Mouse (Mus musculus) v-Abl transformed pro-B cells (cell line): Measurements from ENCODE around the gene Bri3.
"Not testable (repeated sequence)": the region's sequence is repeated elsewhere in the genome, so short reads cannot be mapped to it uniquely, and the experiment has no call there.

Experiments
- in situ Hi-C, 2 experiments: fragments of 400-800 bp; cut with MboI; formaldehyde crosslinking; loops; one replicate each; pipeline ENCODE4 v1.15.1; 2025; ENCODE audit not compliant: unreplicated experiment in 2 of 2

The Bri3 gene

DNA sequence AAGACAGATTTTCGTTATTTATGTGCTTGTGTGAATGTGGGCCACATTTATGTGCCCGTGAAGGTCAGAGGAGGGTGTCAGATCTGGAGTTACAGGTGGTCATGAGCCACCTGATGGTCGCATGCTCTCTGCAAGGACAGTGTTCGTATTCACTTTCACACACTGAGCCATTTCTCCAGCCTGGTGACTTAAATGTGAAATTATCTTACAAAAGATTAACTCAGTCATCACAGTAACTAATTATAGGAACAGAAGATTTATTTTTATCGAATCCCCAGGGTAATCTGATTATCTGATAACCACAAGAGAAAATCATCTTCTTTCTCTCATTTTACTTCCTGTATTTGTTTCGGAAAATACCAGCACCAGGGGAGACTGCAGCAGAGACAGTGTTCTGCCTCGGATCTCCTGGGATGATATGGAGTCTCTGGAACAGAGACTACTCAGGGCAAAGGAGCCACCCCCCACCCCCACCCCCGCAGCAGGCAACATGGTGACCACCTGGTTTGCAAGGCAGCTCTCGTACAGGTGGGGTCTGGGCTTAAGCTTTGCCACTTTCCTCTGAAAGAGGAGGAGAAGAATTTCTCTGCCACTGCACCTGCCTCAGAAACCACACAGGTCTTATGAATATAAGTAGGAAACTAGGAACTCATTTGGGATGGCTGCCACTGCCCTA is 42.5 kb downstream of the Bri3 start:
- in situ Hi-C loops, result no loop called here

DNA sequence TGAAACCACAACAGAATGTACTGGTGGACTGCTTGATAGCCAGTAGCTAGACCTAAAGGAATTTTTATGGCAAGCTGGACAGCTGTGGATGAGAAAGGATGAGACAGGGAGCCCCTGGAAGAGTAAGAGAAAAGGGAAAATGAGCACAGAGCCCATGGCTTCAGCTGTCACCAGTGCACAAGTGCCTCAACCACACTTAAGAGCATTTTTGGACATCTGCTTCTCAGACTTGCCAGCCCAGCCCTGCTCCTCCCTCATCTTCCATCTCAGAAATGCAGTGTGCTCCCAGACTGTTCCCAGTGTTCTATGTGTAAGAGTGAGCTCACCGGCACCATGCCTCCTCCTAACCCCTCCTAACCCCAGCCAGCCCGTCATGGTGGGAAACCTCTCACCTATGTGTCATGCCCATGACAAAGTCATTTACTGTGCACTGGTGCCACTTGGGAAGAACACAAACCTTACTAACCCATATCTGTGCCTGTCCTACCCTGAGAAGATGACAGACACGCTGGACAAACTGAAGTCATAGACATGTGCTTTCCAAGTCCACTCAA is 43.1 kb downstream of the Bri3 start:
- in situ Hi-C loops, result no loop called here

DNA sequence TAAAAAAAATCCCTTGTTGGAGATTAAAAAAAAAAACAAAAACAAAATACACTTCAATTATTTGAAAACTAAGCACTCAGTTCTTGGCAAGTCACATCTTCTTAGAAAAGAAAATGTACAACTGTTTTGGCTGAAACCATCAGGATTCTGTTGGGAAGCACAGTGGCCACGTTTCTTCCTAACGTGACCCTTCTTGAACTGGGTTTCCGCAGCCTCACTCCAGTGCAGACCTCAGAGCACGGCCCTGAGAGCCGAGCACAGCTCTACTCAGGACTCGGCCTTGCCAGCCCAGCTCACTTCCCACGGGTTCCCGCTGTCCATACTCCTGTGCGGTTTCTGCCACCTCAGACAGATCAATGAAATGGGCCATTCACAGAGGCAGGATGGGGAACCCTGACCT is 44.2 kb downstream of the Bri3 start:
- in situ Hi-C loops, result no loop called here

DNA sequence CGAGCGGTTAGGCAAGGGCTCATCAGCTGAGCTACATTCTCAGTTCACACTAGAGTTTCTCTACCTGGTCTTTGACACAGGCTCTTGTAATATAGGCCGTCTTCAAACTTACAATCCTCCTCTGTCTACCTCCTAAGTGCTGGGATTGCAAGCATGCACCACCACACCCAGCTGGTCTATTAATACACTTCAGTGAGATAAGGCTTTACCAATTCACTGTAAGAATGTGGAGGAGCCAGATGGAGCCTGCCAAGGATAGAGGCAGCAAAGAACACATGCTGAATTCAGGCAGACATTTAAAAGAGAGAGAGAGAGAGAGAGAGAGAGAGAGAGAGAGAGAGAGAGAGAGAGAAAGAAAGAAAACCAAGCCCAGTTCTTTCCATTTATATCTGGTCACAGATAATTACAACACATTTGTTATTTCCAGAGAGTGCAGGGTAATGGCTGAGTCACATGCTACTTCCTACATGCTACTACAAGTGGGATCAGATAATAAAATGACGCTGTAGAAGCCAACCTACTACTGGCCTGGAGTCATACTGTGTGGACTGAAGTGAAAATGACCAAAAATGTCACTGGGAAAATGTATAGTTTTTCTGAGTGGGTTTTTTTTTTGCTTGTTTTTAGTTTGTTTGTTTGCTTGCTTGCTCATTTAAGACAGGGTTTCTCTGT is 45.7 kb downstream of the Bri3 start:
- in situ Hi-C loops, result no loop called here

DNA sequence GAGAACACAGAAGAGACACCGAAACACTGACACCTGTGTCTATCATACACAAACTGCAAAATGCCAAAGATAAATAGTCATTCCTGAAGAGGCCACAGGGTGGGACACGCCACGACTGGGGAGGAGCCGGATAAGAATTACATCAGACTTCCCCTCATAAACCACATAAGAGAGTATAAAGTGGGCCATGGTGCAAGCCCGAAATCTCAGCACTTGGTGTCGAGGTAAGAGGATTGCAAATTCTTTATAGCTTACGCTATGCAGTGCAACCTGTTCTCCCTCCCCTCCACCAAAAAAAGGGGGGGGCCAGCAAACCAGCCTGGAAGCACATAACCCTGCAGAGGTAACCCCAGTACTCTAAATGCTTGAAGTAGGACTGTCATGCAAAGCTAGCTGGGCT is 50.7 kb downstream of the Bri3 start:
- in situ Hi-C loops, result no loop called here

DNA sequence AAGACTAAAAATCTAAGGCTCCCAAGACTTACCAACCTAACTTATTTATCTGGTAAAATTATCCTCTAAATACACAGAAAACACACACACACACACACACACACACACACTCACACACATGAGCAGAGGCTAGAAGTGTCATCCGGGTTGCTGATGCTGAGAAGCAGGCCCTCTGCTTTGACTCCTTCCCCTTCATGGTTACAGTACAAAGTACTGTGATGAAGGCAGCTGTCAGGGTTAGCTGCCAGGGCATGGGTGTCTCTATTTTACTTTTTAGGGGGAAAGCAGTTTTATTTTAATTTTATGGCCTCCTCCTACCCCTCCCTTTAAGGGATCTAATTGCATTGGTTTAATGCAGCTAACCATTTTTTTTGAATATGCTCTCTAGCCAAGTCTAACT is 51.1 kb downstream of the Bri3 start:
- in situ Hi-C loops, result no loop called here

DNA sequence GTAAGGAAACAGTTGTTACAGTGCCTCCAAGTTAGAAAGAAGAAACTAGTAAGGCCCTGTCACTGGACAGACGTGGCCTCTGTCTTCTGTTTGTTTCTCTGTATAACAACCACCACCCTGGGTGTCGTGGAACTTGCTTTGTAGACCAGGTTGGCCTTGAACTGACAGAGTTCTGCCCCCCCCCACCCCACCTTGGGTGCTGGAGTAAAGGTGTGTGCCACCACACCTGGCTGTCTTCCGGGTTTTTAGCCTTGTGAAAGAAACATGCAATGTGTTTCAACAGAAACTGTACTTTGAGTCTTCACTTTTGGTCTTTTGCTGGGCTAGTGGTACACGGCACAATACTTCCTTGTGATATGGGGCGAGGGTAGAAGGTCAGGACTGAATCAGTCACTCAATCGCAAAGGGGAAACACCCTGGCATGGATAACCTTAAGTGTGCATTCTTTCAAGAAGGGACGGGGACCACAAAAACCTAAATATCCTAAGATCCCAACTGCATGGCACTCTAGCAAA is 51.9 kb downstream of the Bri3 start:
- in situ Hi-C loops, result no loop called here

DNA sequence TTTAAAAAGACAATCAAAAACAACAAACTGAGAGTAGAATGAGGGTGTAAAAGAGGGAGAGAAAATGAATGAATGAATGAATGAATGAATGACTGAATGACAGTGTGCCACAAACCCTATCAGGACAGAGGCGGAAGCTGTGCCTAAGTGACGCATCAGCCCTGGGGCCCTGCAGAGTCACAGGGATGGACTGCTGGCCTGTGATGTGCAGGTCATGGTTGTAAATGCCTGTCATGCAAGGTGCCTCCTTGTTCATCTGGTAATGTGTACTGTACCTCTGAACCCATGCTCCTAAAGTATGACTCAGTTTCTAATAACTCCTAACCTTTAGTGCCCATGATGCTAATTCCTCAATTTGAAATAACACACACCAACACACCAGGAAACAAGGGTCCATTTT is 58.8 kb downstream of the Bri3 start:
- in situ Hi-C loops, result no loop called here

DNA sequence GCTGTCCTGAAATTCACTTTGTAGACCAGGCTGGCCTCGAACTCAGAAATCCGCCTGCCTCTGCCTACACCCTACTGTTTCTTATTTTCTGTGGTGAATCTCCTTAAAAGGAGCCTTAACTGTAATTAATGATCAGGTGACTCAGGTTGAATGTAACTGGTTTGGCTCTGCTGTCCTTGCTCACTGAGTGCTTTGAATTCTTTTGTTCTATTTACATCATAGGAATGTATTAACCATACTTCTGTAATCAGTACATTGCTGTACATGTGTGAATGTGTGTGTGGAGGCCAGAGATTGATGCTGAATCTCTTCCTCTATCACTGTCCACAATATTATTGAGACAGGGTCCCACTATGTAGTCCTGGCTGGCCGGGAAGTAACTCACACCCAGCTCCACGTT is 64.7 kb downstream of the Bri3 start:
- in situ Hi-C loops, result no loop called here

DNA sequence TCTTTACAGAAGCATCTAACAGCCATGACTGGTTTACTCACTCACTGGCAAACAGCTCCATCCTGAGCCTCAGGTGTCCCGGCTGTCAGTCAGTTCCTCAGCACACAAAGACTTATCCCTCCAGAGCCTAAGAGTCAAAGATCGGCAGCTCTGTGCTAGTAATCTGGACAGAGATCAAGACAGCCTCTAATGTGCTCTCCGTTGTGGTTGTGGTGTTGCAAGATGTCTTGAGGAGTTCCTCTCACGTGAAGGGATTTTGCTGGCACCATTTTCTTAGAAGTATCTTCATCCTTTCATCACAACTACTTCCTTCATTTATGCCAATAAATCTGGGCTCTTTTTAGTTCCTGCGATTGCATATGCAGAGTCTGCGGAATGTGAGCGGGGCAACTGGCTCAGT is 67.9 kb downstream of the Bri3 start:
- in situ Hi-C loops, result no loop called here

DNA sequence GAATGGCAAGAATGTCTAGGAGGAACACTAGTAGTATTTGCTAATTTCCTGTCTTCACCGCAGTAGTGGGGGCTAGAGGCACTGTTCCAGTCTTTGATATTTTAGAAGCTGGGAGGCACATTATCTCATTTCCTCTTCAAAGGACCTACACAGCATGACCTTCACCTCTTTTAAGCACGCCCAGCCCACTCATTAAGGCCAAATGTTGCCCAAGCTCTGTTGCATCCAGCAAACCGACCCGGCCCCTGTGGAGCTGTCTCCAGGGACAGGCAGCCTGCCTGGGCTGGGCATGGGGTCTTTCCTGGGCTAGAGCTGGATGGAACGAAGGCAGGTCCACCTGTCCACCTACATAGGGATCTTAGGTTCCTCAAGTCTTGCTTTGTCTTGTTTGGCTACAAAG is 69.1 kb downstream of the Bri3 start:
- in situ Hi-C loops, result no loop called here

DNA sequence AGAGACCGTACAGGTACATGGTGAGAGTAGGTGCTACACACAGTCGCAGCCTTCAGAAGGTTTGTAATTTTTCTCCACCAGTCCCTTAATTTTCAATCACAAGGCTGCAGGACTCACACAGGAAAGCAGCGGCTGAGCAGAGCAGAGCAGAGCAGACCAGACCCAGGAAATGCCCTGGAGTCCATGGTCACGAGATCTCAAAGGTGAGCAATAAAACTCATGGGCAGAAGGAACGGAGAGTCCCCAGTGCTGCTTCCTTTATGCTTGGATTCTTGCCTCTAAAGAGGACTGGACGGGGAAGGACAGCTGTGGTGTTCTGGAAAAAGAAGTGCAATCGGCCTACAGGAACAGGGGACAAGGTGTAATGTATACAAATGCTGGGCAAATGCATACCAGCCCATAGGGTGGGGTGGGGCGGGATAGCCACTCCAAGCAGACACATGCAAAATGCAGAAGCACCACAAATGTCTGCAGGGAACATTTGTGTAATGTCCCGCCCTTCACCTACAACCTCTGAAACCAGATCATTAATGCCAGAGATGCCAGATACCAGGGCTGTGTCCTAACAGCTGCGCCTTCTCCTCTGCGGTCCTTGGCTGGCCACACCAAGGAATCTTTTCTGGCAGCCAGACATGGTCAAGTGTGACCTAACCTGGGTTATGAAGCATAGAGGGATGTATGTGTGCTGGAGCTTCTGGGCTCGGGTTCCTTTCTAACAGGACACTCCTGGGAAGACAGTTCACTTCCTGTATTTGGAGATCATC is 70.7 kb downstream of the Bri3 start:
- in situ Hi-C loops, result no loop called here

DNA sequence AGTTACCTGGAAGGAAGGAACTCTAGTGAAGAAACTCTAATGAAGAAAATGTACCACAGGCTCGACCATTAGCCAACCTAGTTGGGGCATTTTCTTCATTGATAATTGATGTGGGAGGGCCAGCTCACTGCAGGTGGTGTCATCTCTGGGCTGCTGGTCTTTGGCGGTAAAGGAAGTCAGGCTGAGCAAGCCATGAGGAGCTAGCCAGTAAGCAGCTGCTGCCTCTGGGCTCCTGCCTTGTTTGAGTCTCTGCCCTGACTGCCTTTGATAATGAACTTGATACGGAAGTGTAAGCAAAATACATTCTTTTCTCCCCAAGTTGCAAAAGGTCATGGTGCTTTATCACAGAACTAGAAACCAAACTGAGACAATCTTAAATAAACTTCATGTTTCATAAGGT is 72.2 kb downstream of the Bri3 start:
- in situ Hi-C loops, result no loop called here

DNA sequence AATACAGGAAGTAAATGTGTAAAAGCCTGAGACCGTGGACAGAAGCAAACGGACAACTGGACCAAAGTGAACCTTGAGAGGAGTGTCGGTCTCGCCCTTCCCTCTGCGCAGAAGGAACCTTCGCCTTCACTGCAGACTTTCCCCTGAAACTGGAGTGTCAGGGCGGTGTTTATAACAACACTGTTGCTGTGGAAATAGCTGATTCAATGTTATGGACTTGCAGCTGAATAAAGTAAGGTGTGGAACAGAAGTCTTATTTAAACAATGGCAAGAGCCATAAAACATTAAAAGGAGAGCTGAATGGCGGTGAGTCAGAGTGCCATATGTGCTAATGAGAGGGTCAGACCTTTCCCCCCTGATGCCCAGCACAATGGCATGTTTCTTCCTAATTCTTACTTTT is 73.2 kb downstream of the Bri3 start:
- in situ Hi-C loops, result no loop called here

DNA sequence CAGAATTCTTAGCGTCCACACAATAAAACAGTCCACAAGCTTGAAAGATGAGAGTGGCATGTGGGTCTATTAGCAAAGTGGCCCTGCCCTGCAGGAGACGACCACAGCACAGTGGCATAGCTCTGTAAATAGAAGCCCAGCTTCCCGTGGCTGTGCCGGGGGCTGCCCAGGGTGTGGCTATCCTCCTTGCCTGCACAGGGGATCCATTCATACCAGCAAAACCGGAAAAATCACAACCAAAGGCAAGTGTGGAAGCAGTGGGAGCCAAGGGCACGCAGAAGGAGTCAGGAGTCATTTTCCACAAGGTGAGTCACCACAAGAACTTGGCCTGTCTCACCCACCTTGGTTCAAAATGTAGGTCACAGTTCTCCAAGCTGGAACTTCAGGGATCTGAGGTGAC is 74.0 kb downstream of the Bri3 start:
- in situ Hi-C loops, result no loop called here

DNA sequence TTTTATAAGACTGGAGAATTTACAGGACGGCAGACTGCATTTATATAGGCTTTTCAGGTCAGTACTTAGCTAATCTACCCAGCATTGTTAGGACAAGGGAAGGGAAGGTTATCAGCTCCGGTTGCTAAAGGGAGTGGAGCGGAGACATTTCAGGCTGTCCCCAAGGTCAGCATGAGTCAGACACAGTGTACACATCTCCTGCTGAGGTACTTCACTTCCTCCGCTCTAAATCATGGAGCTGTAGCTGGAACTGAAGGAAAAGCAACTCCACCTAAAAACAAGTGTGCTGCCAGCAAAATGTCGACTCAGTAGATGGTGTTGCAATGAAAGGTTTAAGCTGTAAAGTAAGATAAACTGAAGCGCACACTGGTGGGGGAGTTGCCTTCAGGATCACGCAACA is 77.4 kb downstream of the Bri3 start:
- in situ Hi-C loops, result no loop called here

DNA sequence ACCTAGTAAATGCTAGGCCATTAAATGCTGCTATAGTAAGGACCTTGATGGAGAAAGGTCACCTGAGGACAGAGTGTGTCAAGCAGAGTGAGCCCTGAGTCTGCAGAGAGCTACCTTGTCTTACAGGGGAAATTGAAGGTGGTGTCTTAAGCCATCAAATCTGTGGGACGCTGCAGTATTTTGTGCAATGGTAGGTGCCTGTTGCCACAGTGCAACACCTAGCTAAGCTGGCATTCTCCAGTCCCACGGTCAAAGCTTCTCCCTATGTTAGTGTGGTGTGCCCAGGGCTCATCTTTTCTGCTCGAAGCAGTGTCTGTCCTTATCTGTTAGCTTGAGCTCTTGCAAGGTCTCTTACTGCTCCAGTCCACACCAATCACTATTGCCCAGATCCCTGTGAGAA is 78.5 kb downstream of the Bri3 start:
- in situ Hi-C loops, result no loop called here

DNA sequence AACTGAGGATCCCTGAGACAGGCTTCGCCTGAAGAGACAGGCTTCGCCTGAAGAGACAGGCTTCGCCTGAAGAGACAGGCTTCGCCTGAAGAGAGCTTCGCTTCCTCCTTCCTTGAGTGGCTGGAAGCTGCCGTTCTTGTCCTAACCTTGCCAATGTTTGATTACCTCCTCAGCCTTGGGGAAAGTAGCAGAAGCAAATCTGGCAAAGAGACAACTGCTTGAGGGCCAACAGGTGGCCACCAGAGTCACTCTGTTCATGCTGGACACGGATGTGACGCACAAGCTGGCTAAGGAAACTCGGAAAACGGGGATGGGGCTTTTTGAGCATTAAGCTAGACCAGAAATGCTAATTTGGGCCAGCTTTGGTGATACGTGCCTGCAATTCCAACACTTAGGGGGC is 89.8 kb downstream of the Bri3 start:
- in situ Hi-C loops, result no loop called here

DNA sequence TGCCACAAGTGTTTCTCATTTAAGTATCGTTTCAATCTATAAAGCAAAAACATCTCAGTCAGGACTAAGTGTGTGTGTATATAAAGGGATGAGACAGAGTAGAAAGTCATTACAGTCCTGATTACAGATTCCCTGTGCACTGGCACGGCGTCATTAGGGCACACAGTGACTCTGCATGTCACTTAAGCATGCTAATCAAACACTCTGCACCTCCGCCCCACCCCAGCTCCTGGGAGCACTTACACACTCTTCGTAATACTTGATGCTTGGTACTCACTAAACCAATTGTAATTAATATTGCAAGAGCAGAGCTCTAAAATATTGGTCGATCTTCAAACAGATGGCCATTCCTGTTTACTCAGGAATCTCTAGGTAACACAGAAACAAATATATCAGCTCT is 91.1 kb downstream of the Bri3 start:
- in situ Hi-C loops, result not testable (repeated sequence)

DNA sequence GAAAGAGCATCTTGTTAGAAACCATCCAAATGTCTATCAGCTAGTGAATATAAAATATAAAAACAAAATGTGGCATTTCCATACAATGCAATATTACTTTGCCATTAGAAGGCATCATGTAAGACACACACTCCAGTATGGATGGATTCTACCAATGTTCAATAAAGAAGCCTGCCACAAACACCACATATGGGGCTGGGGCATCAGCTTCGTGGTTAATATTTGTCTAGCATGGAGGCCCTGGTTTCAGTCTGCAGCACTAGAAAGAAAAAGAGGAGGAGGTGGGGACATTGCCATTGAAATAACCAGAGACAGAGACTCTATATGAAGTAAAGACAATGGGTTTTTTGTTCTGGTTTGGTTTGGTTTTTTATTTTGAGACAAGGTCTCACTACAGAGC is 94.5 kb downstream of the Bri3 start:
- in situ Hi-C loops, result no loop called here

DNA sequence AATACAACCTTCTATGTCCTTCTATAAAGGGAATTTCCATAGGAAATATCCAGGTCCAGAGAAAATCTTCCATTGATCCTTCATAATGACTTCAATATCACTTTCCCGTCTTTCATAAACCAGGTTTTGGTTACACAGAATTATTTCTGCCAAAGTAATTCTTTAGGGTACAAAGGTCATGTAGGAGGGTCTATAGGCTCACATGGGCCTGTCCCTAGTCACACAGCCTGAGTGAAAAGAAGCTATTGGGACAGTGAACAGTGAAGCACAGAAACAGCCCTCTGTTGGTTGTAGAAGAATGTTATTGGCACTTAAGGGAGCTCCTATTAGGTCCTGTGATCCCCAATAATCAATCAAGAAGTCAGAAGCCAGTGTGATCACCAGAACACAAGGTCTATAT is 96.8 kb downstream of the Bri3 start:
- in situ Hi-C loops, result no loop called here

DNA sequence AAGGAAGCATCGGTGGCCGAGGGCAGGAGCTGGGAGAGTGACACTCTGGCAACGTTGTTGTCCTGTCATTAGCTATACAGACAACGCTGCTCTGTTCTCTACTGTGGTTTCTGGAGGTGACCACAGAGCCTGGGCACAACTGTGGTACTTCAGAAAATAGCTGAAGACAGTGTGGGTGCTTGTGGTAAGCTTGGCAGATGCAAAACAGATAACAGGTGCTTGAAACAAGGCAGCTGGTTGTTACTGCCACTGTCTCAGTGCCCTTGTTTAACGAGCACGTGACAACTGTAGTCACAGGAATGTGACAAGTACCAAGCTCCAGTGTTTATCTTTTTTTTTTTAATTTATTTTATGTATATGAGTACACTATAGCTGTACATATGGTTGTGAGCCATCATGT is 100.4 kb downstream of the Bri3 start:
- in situ Hi-C loops, result no loop called here
